Mouse (Mus musculus): ENCODE measurements at regions not wholly inside any gene's neighbourhood (a gene's known extent, or its start where the extent isn't known, plus 50 kb on each side); places are given as distances from the start of the nearest gene placed in this dataset.

GRCm38 (mm10) chr1:108026461-108026860, 436.7 kb downstream of the Serpinb8 start:
- H3K27me3 ChIP-seq (ENCODE audit: insufficient read depth, low read length) = no peaks in the 10 kb centered on the region
- no peaks in the 10 kb centered on the region for H3K4me1 ChIP-seq (ENCODE audit: insufficient read depth, low read depth, low read length)
- no peak for TF ChIP-seq POLR2AphosphoS5 (IDR thresholded peaks at IDR 0.05; ENCODE audit: insufficient replicate concordance, low read depth, low read length)
- no peak for TF ChIP-seq GATA2 (IDR thresholded peaks at IDR 0.05; ENCODE audit: borderline replicate concordance, low read depth, low read length)
- no peak for TF ChIP-seq TAL1 (conservative IDR thresholded peaks at IDR 0.05; ENCODE audit: low read depth, low read length)
- no peak for TF ChIP-seq GATA1 (IDR thresholded peaks at IDR 0.05; ENCODE audit: borderline replicate concordance, low read length)
- no peak for TF ChIP-seq CTCF (IDR thresholded peaks at IDR 0.05; ENCODE audit: low read depth, low read length)
- peaks cover 13% of the 10 kb centered on the region for H3K9me3 ChIP-seq (replicated peaks)
- H3K36me3 ChIP-seq (replicated peaks) = no peaks in the 10 kb centered on the region
- DNase-seq (ENCODE audit: low spot score) (no peak), ATAC-seq (ENCODE audit: extremely low read depth, insufficient number of reproducible peaks, low FRiP score, poor library complexity, severe bottlenecking) (no peak)
- H3K4me3 ChIP-seq (ENCODE audit: low read depth, low read length) = no peak overlapping the region

GRCm38 (mm10) chr1:108046194-108046593, 456.4 kb downstream of the Serpinb8 start:
- peaks cover 12% of the 10 kb centered on the region for H3K9me3 ChIP-seq (replicated peaks)
- H3K4me3 ChIP-seq (ENCODE audit: low read depth, low read length) = no peak overlapping the region
- H3K27me3 ChIP-seq (ENCODE audit: insufficient read depth, low read length) = no peaks in the 10 kb centered on the region
- TF ChIP-seq CTCF (IDR thresholded peaks at IDR 0.05; ENCODE audit: low read depth, low read length) (no peak), GATA1 (IDR thresholded peaks at IDR 0.05; ENCODE audit: borderline replicate concordance, low read length) (no peak), POLR2AphosphoS5 (IDR thresholded peaks at IDR 0.05; ENCODE audit: insufficient replicate concordance, low read depth, low read length) (no peak), TAL1 (conservative IDR thresholded peaks at IDR 0.05; ENCODE audit: low read depth, low read length) (no peak), GATA2 (IDR thresholded peaks at IDR 0.05; ENCODE audit: borderline replicate concordance, low read depth, low read length) (no peak)
- no peaks in the 10 kb centered on the region for H3K36me3 ChIP-seq (replicated peaks)
- DNase-seq (ENCODE audit: low spot score) (no peak), ATAC-seq (ENCODE audit: extremely low read depth, insufficient number of reproducible peaks, low FRiP score, poor library complexity, severe bottlenecking) (no peak)
- no peaks in the 10 kb centered on the region for H3K4me1 ChIP-seq (ENCODE audit: insufficient read depth, low read depth, low read length)

- Histone ChIP-seq H3K36me3 (replicated peaks) (no peaks in the 10 kb centered on the region), H3K9me3 (replicated peaks) (peaks cover 12% of the 10 kb centered on the region), H3K4me1 (ENCODE audit: insufficient read depth, low read depth, low read length) (no peaks in the 10 kb centered on the region), H3K4me3 (ENCODE audit: low read depth, low read length) (no peak overlapping the region), H3K27me3 (ENCODE audit: insufficient read depth, low read length) (no peaks in the 10 kb centered on the region)
- no peak for TF ChIP-seq GATA1 (IDR thresholded peaks at IDR 0.05; ENCODE audit: borderline replicate concordance, low read length)
- TF ChIP-seq CTCF (IDR thresholded peaks at IDR 0.05; ENCODE audit: low read depth, low read length) = no peak
- TF ChIP-seq GATA2 (IDR thresholded peaks at IDR 0.05; ENCODE audit: borderline replicate concordance, low read depth, low read length) = no peak
- no peak for TF ChIP-seq POLR2AphosphoS5 (IDR thresholded peaks at IDR 0.05; ENCODE audit: insufficient replicate concordance, low read depth, low read length)
- TF ChIP-seq TAL1 (conservative IDR thresholded peaks at IDR 0.05; ENCODE audit: low read depth, low read length) = no peak
- ATAC-seq (ENCODE audit: extremely low read depth, insufficient number of reproducible peaks, low FRiP score, poor library complexity, severe bottlenecking) (no peak), DNase-seq (ENCODE audit: low spot score) (no peak)
Observed at GRCm38 (mm10) chr1:108046857-108047714, 457.3 kb downstream of the Serpinb8 start.

- DNase-seq (ENCODE audit: low spot score) (no peak), ATAC-seq (ENCODE audit: extremely low read depth, insufficient number of reproducible peaks, low FRiP score, poor library complexity, severe bottlenecking) (no peak)
- H3K36me3 ChIP-seq (replicated peaks) = no peaks in the 10 kb centered on the region
- no peak overlapping the region for H3K4me3 ChIP-seq (ENCODE audit: low read depth, low read length)
- H3K27me3 ChIP-seq (ENCODE audit: insufficient read depth, low read length) = no peaks in the 10 kb centered on the region
- TF ChIP-seq GATA1 (IDR thresholded peaks at IDR 0.05; ENCODE audit: borderline replicate concordance, low read length) (no peak), CTCF (IDR thresholded peaks at IDR 0.05; ENCODE audit: low read depth, low read length) (no peak), POLR2AphosphoS5 (IDR thresholded peaks at IDR 0.05; ENCODE audit: insufficient replicate concordance, low read depth, low read length) (no peak), GATA2 (IDR thresholded peaks at IDR 0.05; ENCODE audit: borderline replicate concordance, low read depth, low read length) (no peak), TAL1 (conservative IDR thresholded peaks at IDR 0.05; ENCODE audit: low read depth, low read length) (no peak)
- H3K9me3 ChIP-seq (replicated peaks) = peaks cover 13% of the 10 kb centered on the region
- H3K4me1 ChIP-seq (ENCODE audit: insufficient read depth, low read depth, low read length) = no peaks in the 10 kb centered on the region
Observed at GRCm38 (mm10) chr1:108094622-108095021, 504.8 kb downstream of the Serpinb8 start.

GRCm38 (mm10) chr1:108102607-108103006, 512.8 kb downstream of the Serpinb8 start:
- Histone ChIP-seq H3K36me3 (replicated peaks) (no peaks in the 10 kb centered on the region), H3K9me3 (replicated peaks) (no peaks in the 10 kb centered on the region), H3K4me1 (ENCODE audit: insufficient read depth, low read depth, low read length) (no peaks in the 10 kb centered on the region), H3K4me3 (ENCODE audit: low read depth, low read length) (no peak overlapping the region), H3K27me3 (ENCODE audit: insufficient read depth, low read length) (no peaks in the 10 kb centered on the region)
- DNase-seq (ENCODE audit: low spot score) = no peak
- ATAC-seq (ENCODE audit: extremely low read depth, insufficient number of reproducible peaks, low FRiP score, poor library complexity, severe bottlenecking) = no peak; the same call in 1 of the 2 replicates
- no peak for TF ChIP-seq POLR2AphosphoS5 (IDR thresholded peaks at IDR 0.05; ENCODE audit: insufficient replicate concordance, low read depth, low read length)
- TF ChIP-seq CTCF (IDR thresholded peaks at IDR 0.05; ENCODE audit: low read depth, low read length) = no peak
- no peak for TF ChIP-seq GATA1 (IDR thresholded peaks at IDR 0.05; ENCODE audit: borderline replicate concordance, low read length)
- no peak for TF ChIP-seq GATA2 (IDR thresholded peaks at IDR 0.05; ENCODE audit: borderline replicate concordance, low read depth, low read length)
- no peak for TF ChIP-seq TAL1 (conservative IDR thresholded peaks at IDR 0.05; ENCODE audit: low read depth, low read length)

- 0 out of 2 replicates have a peak, but pooled peaks cover 3% of the 10 kb centered on the region for H3K9me3 ChIP-seq (replicated peaks)
- no peak overlapping the region for H3K4me3 ChIP-seq (ENCODE audit: low read depth, low read length)
- H3K4me1 ChIP-seq (ENCODE audit: insufficient read depth, low read depth, low read length) = no peaks in the 10 kb centered on the region
- ATAC-seq (ENCODE audit: extremely low read depth, insufficient number of reproducible peaks, low FRiP score, poor library complexity, severe bottlenecking) (no peak), DNase-seq (ENCODE audit: low spot score) (no peak)
- H3K36me3 ChIP-seq (replicated peaks) = no peaks in the 10 kb centered on the region
- no peaks in the 10 kb centered on the region for H3K27me3 ChIP-seq (ENCODE audit: insufficient read depth, low read length)
- TF ChIP-seq GATA2 (IDR thresholded peaks at IDR 0.05; ENCODE audit: borderline replicate concordance, low read depth, low read length) (no peak), CTCF (IDR thresholded peaks at IDR 0.05; ENCODE audit: low read depth, low read length) (no peak), POLR2AphosphoS5 (IDR thresholded peaks at IDR 0.05; ENCODE audit: insufficient replicate concordance, low read depth, low read length) (no peak), TAL1 (conservative IDR thresholded peaks at IDR 0.05; ENCODE audit: low read depth, low read length) (no peak), GATA1 (IDR thresholded peaks at IDR 0.05; ENCODE audit: borderline replicate concordance, low read length) (no peak)
Observed at GRCm38 (mm10) chr1:108110984-108111383, 521.2 kb downstream of the Serpinb8 start.
